Mouse (Mus musculus) forebrain, embryonic 10.5 days (tissue): Measurements from ENCODE around the gene Slitrk1. TPM values are rescaled to one million over a fixed set of nuclear protein-coding genes. Genes with fewer than 3 reads are reported as not detected.

Experiments used
- DNase-seq: peaks from one replicate; pipeline ENCODE4 v3.0.0-alpha.2; 2017; ENCODE audit warnings: low spot score; ENCODE audit errors: extremely low spot score
- H3K27ac ChIP-seq: fragments of 300-500 bp; sonication (generic); 2 replicates; pipeline ENCODE4 v1.5.1; 2016; ENCODE audit warnings: mild to moderate bottlenecking
- H3K27me3 ChIP-seq: fragments of 300-500 bp; sonication (generic); 2 replicates; pipeline ENCODE4 v1.6.1; 2016; ENCODE audit warnings: mild to moderate bottlenecking; ENCODE audit not compliant: poor library complexity, severe bottlenecking
- H3K36me3 ChIP-seq: fragments of 300-500 bp; sonication (generic); replicated peaks from 2 replicates; pipeline ENCODE4 v1.6.1; 2016; ENCODE audit warnings: mild to moderate bottlenecking, moderate library complexity
- H3K4me1 ChIP-seq: fragments of 300-500 bp; sonication (generic); 2 replicates; pipeline ENCODE4 v1.6.1; 2016
- H3K4me3 ChIP-seq: fragments of 300-500 bp; sonication (generic); 2 replicates; pipeline ENCODE4 v1.5.1; 2016; ENCODE audit warnings: mild to moderate bottlenecking, moderate library complexity
- H3K9me3 ChIP-seq: fragments of 300-500 bp; sonication (generic); 2 replicates; pipeline ENCODE4 v1.6.1; 2016; ENCODE audit warnings: mild to moderate bottlenecking, moderate library complexity
- WGBS: fragments of 180-500 bp; shearing (Covaris S2); methylation state at CpG from one replicate; pipeline ENCODE4 v1.1.7; 2016; 5-methylcytosine and 5-hydroxymethylcytosine counted together
- polyA plus RNA-seq: library from polyadenylated mRNA; unstranded; fragments of >200 nt; fragmentation: Nextera tagmentation; extraction: Ambion mirVana; gene quantifications from 2 replicates; pipeline ENCODE4 v1.2.1, GENCODE M21; 2016

The Slitrk1 gene
- 1.9 and 2.2 TPM in 2 replicates for polyA plus RNA-seq

DNA sequence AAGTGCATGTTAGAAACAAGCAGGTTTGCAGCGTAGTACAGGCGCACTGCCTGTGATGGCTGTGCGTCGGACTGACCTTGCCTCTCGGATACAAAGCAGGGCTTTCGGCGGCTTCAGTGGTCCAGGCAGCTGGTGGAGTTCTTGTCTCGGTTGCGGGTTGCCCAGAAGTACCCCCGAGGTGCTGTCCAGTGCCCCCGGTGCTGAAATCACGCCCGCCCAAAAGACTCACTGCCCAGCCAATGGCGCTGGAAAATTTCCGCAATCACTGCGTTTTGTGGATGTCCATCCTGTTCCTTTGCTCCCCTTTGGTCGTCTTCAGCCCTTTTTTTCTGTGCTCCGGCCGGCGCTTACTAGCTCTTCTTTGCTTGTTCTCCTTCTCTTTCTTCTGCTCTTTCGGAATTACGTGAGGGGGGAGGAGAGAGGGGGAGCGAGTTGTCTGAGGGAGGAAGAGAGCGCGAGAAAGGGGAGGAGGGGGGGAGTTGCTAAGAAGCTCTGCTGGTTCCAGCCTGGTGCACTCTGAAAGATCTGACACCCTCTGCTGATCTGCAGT is at the start of gene Slitrk1:
Slitrk1 (minus strand) TSS at position 445 of the 550 bp plus-strand sequence.
- Histone ChIP-seq H3K27ac (peak within 1 kb of the TSS; percentile 78), H3K4me3 (peak within 1 kb of the TSS; percentile 60), H3K36me3 (no peaks in the 10 kb centered on the region), H3K27me3 (peaks cover 37% of the 10 kb centered on the region), H3K9me3 (no peaks in the 10 kb centered on the region), H3K4me1 (peaks cover 38% of the 10 kb centered on the region)
- under 1% methylated on average over 24 of the region's 25 CpGs for WGBS
- peak; percentile 81 for DNase-seq

- no peak for DNase-seq
- no peaks in the 10 kb centered on the region for H3K27me3 ChIP-seq
- 88% methylated on average over 1 of the region's 1 CpGs for WGBS
- no peaks in the 10 kb centered on the region for H3K4me1 ChIP-seq
- H3K4me3 ChIP-seq, result no peak overlapping the region
- no peaks in the 10 kb centered on the region for H3K36me3 ChIP-seq
- no peak overlapping the region for H3K27ac ChIP-seq
- no peaks in the 10 kb centered on the region for H3K9me3 ChIP-seq
These were observed 21.8 kb upstream of the Slitrk1 start for GRCm38 (mm10) chr14:108935777-108936176.

DNA sequence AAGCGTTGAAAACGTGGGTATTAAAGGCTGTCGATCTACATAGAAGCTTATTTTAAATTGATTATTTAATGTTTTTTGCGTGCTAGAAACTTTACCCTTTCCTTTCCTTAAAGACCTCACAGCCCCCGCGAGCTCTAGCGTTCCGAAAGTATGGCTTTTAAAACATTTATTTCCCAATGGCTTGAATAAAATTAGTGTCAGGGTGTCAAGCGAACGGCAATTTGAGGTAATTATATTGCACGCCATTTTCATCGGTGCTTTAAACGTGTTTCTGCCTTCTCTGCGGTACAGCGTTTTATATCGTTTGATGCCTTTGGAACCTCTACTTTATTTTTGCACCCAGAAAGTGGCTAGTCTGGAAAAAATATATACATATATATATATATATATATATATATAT is 378 bp upstream of the Slitrk1 start:
- 17% methylated on average over 16 of the region's 16 CpGs for WGBS
- no peaks in the 10 kb centered on the region for H3K9me3 ChIP-seq
- peaks cover 37% of the 10 kb centered on the region for H3K27me3 ChIP-seq
- DNase-seq, result no peak
- H3K27ac ChIP-seq, result no peak overlapping the region
- no peaks in the 10 kb centered on the region for H3K36me3 ChIP-seq
- H3K4me1 ChIP-seq, result peaks cover 33% of the 10 kb centered on the region
- peak overlapping the region; percentile 60 for H3K4me3 ChIP-seq

- H3K9me3 ChIP-seq, result no peaks in the 10 kb centered on the region
- H3K4me3 ChIP-seq, result peak overlapping the region; percentile 60
- peak overlapping the region; percentile 78 for H3K27ac ChIP-seq
- peaks cover 37% of the 10 kb centered on the region for H3K27me3 ChIP-seq
- peaks cover 40% of the 10 kb centered on the region for H3K4me1 ChIP-seq
- WGBS, result 1% methylated on average over 21 of the region's 21 CpGs
- peak; percentile 24 for DNase-seq
- H3K36me3 ChIP-seq, result no peaks in the 10 kb centered on the region
These were observed 975 bp downstream of the Slitrk1 start for GRCm38 (mm10) chr14:108912876-108913490.

DNA sequence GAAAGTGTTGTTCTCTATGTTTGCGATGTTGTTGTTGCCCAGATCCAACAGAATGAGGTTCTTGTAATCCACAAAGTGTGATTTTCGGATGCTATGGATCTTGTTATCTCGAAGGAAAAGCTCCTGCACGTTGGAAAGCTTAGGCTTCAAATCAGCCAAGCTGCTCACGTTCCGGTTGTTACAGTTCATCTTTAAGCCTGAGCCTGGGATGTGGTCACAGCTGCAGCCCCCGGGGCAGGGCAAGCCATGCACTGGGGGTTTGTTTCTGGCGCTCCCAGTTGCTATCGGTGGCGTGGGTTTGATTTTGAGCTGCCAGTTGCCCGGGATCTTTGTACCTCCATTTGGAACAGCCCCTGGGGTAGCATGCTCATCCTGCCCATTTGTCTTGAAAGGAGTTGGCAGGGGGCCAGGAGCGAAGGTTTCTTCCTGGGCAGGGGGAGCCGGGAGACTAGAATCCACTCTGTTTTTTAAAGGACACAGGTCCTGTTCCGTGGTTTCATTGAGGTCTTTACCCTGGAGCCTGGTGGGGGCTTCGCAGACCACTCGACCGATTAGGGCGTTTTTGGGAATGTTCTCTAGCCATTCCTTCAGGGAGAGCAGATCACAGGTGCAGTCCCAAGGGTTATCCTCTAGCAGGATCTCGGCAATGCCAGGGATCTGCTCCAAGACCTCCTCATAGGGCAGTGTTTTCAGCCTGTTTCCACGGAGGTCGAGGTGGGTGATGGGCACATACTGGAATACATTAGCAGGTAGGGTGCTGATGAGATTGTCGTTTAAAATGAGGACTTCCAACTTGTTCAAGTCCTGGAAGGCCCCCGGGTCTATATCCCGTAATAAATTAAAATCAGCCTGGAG is 1.7 kb downstream of the Slitrk1 start:
- peaks cover 37% of the 10 kb centered on the region for H3K27me3 ChIP-seq
- peak; percentile 33 for DNase-seq
- peak overlapping the region; percentile 33; the same call in 1 of the 2 replicates for H3K27ac ChIP-seq
- peaks cover 40% of the 10 kb centered on the region for H3K4me1 ChIP-seq
- 1% methylated on average over 24 of the region's 24 CpGs for WGBS
- no peaks in the 10 kb centered on the region for H3K36me3 ChIP-seq
- H3K9me3 ChIP-seq, result no peaks in the 10 kb centered on the region
- H3K4me3 ChIP-seq, result peak overlapping the region; percentile 60

DNA sequence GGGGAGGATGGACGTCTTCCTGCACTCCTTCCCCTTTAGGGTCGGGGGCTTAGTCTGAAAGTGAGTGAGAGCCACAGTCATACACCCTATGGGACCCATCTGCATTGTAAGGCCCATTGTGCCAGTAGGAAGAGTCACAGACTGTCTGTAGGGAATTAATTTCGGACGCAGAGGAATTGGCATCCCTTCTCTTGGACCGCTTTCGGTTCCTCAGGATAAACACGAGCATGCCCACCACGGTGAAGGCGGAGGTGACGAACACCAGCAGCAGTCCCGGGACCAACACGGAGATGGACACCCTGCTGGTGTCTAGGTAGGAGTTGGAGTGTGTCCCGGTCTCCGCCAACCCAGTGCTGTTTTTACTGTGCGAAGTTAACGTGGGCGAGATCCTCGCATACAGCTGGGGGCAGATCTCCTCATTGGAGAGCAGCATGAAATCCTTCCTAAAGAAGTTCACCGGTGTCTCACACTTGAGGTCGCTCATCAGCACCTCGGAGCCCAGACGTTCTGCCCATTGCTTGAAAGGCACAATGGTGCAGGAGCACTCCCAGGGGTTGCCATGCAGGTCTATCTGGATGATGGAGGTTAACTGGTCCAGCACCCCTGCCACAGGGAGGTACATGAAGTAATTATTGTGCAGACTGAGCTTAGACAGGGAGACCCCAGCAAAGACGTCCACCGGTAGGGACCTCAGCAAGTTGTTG is 2.7 kb downstream of the Slitrk1 start:
- no peaks in the 10 kb centered on the region for H3K9me3 ChIP-seq
- DNase-seq, result peak; percentile 26
- H3K27me3 ChIP-seq, result peaks cover 37% of the 10 kb centered on the region
- peaks cover 40% of the 10 kb centered on the region for H3K4me1 ChIP-seq
- under 1% methylated on average over 24 of the region's 24 CpGs for WGBS
- H3K27ac ChIP-seq, result peak overlapping the region; percentile 70
- H3K4me3 ChIP-seq, result peak overlapping the region; percentile 60
- H3K36me3 ChIP-seq, result no peaks in the 10 kb centered on the region

DNA sequence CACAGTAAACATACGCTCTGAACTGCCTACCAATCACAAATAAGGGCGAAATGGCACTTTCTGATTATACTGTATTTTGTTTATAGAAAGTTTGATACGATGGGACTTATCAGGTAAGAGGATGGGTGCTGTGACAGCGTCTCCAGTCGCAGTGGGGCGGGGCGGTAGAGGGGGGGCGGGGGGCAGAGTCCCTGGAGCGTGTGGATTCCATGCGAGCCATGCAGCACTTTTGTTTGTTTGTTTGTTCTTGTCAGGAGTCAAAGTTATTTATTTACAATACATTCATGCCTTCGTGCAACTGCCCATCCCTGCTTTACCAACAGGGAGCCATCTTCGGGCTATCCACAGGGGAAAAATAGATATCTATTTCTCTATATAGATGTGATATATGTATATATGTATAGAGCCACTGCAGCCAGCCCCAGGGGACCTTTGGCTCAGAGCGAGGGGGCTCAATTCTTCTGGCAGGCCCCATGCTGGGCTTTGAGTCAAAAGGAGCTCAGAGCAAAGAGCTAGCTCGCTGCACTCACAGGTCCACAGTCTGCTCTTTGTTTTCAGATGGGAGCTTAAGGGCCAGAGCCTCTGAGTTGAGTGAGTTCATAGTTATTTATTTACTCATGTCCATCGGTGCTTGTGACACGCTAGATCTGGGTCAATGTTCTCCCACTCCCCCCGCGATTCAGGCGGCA is 3.4 kb downstream of the Slitrk1 start:
- DNase-seq, result no peak
- 2% methylated on average over 19 of the region's 19 CpGs for WGBS
- Histone ChIP-seq H3K4me1 (peaks cover 40% of the 10 kb centered on the region), H3K27ac (peak overlapping the region; percentile 70), H3K27me3 (peaks cover 37% of the 10 kb centered on the region), H3K36me3 (no peaks in the 10 kb centered on the region), H3K9me3 (no peaks in the 10 kb centered on the region), H3K4me3 (peak overlapping the region; percentile 60)

DNA sequence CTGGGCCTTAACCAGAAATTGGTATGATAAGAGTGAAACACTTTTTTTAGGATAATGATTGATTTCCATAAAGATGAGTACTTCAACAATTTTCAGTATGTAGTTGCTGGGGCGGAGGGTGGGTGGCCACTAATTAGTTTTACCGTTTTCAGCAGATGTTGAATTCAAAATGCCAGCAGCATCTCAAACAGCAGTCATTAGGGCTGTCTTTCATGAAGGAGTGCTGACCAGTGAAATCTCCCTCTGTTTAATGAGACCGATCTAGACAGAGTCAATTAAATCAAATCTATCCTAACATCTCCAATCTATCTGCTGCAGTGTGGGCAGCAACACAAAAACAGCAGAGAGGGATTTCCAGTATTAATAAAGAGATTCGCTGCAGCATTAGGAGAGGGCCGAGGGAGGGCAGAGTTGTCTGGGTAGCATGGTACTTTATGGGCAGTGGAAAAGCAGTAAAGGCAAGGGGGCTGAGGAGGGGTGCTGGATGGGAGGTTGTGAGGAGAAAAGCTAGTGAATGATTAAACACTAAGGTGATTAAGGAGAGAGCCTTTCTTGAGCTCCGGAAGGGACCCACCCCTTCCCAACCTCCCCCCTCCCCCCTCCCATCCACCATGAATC is 4.5 kb downstream of the Slitrk1 start:
- peak overlapping the region; percentile 60 for H3K4me3 ChIP-seq
- 10% methylated on average over 6 of the region's 6 CpGs for WGBS
- no peaks in the 10 kb centered on the region for H3K9me3 ChIP-seq
- peak; percentile 44 for DNase-seq
- H3K4me1 ChIP-seq, result peaks cover 40% of the 10 kb centered on the region
- H3K27ac ChIP-seq, result no peak overlapping the region
- no peaks in the 10 kb centered on the region for H3K36me3 ChIP-seq
- H3K27me3 ChIP-seq, result peaks cover 37% of the 10 kb centered on the region

DNA sequence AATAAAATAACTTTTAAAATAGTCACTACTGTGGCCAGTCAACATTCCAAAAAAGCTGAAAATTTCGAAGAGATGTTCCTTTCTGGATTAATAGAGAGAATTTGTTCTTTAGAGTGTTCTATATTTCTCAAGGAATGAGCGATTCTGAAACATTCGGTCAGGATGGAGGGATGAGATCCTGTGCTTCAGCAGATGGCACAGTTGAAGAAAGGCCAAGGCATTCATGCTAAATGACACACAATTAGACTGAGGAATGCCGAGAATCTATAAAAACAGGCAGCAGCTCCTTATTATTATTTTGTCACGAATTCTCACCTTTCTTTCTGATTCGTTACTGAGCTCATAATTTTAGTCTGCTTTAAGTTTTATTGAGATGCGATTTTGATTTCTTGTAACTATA is 15.4 kb downstream of the Slitrk1 start:
- H3K4me1 ChIP-seq, result no peaks in the 10 kb centered on the region
- H3K27ac ChIP-seq, result no peak overlapping the region
- DNase-seq, result no peak
- no peaks in the 10 kb centered on the region for H3K27me3 ChIP-seq
- 88% methylated on average over 7 of the region's 7 CpGs for WGBS
- no peaks in the 10 kb centered on the region for H3K36me3 ChIP-seq
- no peak overlapping the region for H3K4me3 ChIP-seq
- no peaks in the 10 kb centered on the region for H3K9me3 ChIP-seq

DNA sequence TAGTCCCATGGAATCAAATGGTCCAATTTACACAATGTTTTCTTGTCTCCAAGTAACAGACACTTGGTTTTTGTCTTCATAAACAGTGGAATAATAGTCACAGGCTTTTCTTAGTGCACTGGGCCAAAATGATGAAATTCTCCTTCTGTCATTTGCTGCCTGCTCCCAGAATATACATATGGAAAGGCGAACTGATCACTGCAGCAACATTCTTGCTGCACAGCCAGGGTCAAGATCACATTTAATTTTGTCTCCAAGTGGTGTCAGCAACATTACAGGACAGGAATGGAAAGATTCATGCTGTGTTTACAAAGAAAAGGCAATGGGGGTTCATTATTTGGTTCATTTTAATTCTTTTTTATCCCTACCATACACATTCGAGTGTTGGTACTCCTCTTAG is 18.5 kb downstream of the Slitrk1 start:
- Histone ChIP-seq H3K36me3 (no peaks in the 10 kb centered on the region), H3K4me1 (no peaks in the 10 kb centered on the region), H3K27ac (no peak overlapping the region), H3K9me3 (no peaks in the 10 kb centered on the region), H3K27me3 (no peaks in the 10 kb centered on the region), H3K4me3 (no peak overlapping the region)
- WGBS, result 71% methylated on average over 2 of the region's 2 CpGs
- DNase-seq, result no peak

DNA sequence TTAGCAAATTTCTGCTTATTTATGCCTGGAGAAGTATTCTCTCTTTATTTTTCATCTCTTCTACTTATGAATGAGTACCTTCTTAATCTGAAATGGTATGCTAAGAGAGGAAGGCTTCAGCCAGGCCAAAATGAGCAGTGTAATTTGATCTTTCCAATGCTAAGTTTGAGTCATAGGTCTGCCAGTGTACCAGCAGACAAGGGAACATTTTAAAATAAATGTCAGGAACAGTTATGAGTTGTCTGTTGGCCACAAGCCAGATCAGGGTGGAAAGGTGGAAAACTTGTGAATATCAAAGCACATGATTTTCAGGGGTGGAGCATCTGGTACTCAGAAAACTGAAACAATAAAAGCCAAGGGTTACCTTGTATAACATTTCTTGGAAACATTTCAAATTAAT is 46.1 kb downstream of the Slitrk1 start:
- H3K4me1 ChIP-seq, result peaks cover 5% of the 10 kb centered on the region; the same call in 1 of the 2 replicates
- H3K4me3 ChIP-seq, result no peak overlapping the region
- H3K9me3 ChIP-seq, result no peaks in the 10 kb centered on the region
- no peak overlapping the region for H3K27ac ChIP-seq
- no peaks in the 10 kb centered on the region for H3K27me3 ChIP-seq
- H3K36me3 ChIP-seq, result no peaks in the 10 kb centered on the region
- no peak for DNase-seq

GRCm38 (mm10) chr14:108864631-108865030 is 49.3 kb downstream of the Slitrk1 start:
- no peak overlapping the region for H3K4me3 ChIP-seq
- H3K36me3 ChIP-seq, result no peaks in the 10 kb centered on the region
- H3K27me3 ChIP-seq, result no peaks in the 10 kb centered on the region
- H3K4me1 ChIP-seq, result peaks cover 6% of the 10 kb centered on the region
- no peaks in the 10 kb centered on the region for H3K9me3 ChIP-seq
- H3K27ac ChIP-seq, result no peak overlapping the region
- no peak for DNase-seq
